Mouse (Mus musculus) CH12.LX (cell line): ENCODE measurements around the gene Zfp651.

Source experiments
- BHLHE40 ChIP-seq: IDR thresholded peaks from 2 replicates; pipeline ENCODE4 v1.6.1; 2011; ENCODE audit warnings: mild to moderate bottlenecking, low read depth, low read length, improper control_type of control experiment
- CTCF ChIP-seq, 2 experiments: IDR thresholded peaks in 1 of 2; conservative IDR thresholded peaks in 1 of 2; 2 replicates each; pipeline ENCODE4 v1.5.1; 2011 to 2012; ENCODE audit warnings: low read depth in 2 of 2, low read length in 2 of 2, improper control_type of control experiment in 1 of 2, inconsistent platforms in 1 of 2, mild to moderate bottlenecking in 1 of 2, moderate library complexity in 1 of 2
- E2F4 ChIP-seq: IDR thresholded peaks from 2 replicates; pipeline ENCODE4 v1.6.1; 2011; ENCODE audit warnings: low read depth, low read length, improper control_type of control experiment; ENCODE audit not compliant: insufficient replicate concordance
- EP300 ChIP-seq: IDR thresholded peaks from 2 replicates; pipeline ENCODE4 v1.6.1; 2011; ENCODE audit warnings: low read length, improper control_type of control experiment
- ETS1 ChIP-seq: conservative IDR thresholded peaks from 2 replicates; pipeline ENCODE4 v1.6.1; 2012; ENCODE audit warnings: low read depth, mild to moderate bottlenecking, inconsistent platforms, low read length, improper control_type of control experiment, moderate library complexity
- HCFC1 ChIP-seq: IDR thresholded peaks from 2 replicates; pipeline ENCODE4 v1.6.1; 2012; ENCODE audit warnings: low read depth, mild to moderate bottlenecking, inconsistent platforms, low read length, improper control_type of control experiment
- MAX ChIP-seq: IDR thresholded peaks from 2 replicates; pipeline ENCODE4 v1.6.1; 2011; ENCODE audit warnings: low read length, improper control_type of control experiment
- MEF2A ChIP-seq: IDR thresholded peaks from 2 replicates; pipeline ENCODE4 v1.6.1; 2014; ENCODE audit warnings: low read depth, mild to moderate bottlenecking, inconsistent platforms, low read length, improper control_type of control experiment, borderline replicate concordance
- POLR2A ChIP-seq: IDR thresholded peaks from 2 replicates; pipeline ENCODE4 v1.6.1; 2011; ENCODE audit warnings: low read depth, mild to moderate bottlenecking, improper control_type of control experiment, low read length
- POLR2AphosphoS2 ChIP-seq: IDR thresholded peaks from 2 replicates; pipeline ENCODE4 v1.6.1; 2011; ENCODE audit warnings: low read depth, low read length, improper control_type of control experiment
- RAD21 ChIP-seq: IDR thresholded peaks from 2 replicates; pipeline ENCODE4 v1.6.1; 2011; ENCODE audit warnings: low read depth, mild to moderate bottlenecking, low read length, improper control_type of control experiment, moderate library complexity
- RCOR1 ChIP-seq: conservative IDR thresholded peaks from 2 replicates; pipeline ENCODE4 v1.6.1; 2012; ENCODE audit warnings: low read depth, mild to moderate bottlenecking, inconsistent platforms, low read length, improper control_type of control experiment
- TCF12 ChIP-seq: IDR thresholded peaks from 2 replicates; pipeline ENCODE4 v1.6.1; 2014; ENCODE audit warnings: low read depth, mild to moderate bottlenecking, inconsistent platforms, low read length, improper control_type of control experiment

DNA sequence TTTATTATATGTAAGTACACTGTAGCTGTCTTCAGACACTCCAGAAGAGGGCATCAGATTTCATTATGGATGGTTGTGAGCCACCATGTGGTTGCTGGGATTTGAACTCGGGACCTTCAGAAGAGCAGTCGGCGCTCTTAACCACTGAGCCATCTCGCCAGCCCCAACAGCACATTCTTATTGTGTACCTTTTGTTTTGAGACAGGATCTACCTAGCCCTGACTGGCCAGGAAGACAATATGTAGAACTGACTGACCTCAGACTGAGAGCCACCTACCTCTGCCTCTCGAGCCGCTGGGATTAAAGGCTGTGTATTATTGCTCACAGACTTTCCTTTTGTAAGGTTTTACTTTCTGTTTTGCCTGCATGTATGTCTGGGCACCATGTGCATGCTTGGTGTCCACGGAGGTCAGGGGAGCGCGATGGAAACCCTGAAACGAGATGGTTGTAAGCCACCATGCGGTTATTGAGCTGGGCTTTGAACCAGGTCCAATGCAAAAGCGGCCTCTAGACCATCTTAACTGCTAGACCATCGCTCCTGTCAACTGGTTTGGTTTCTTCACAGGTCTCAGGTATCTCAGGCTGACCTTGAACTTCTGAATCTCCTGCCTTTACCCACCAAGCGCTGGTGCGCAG is 40.9 kb upstream of the Zfp651 start:
- TF ChIP-seq ETS1 (no peak), CTCF (conservative IDR thresholded peaks at IDR 0.05 in 1 of 2, IDR thresholded peaks at IDR 0.05 in 1 of 2; ENCODE audit: low read depth in 2 of 2, low read length in 2 of 2) (no peak), RCOR1 (no peak), POLR2A (no peak), EP300 (0 out of 2 replicates have a peak, but pooled peaks have one; percentile 17), BHLHE40 (no peak), MEF2A (no peak), TCF12 (no peak), MAX (no peak), E2F4 (no peak), HCFC1 (no peak), RAD21 (no peak), POLR2AphosphoS2 (no peak)
